Comparison of ENCODE assay signal across 15 mouse cellular contexts in the genomic region with DNA sequence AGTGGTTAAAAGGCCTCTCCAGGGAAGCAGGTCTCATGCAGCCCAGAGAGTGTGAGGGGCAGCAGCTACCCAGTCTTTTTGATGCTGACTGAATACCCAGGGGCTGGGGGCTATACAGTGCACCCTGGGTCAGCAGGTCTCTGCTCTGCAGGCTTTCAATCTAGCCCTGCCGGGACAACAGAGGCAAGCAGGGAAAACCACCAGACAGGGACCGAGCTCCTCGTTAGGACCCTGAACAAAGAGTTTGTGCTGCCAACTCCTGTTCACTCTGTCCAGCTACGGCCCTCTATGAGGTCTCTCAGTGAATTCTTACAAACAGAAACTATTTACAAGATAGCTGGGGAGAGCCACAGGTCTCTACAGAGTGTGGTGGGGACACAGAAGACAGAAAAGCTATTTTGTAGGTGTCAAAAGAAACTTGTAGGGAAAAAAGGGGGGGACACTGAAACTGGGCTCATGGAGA.
A peak's percentile ranks its signal among the peaks of the same experiment; 100 is the strongest.
DNase-seq lines count a peak whose midpoint lies in the region; ATAC-seq lines count a peak whose summit lies in the region.
"Had no signal": no experiment of that assay in that cellular context is flagged by ENCODE, and none has a peak within 500 bp of the region (broad histone marks: within the 10 kb centered on the region; RNA-seq: fewer than 3 reads in every experiment).

No protein-coding gene starts in this region.

- no peaks in the 10 kb centered on the region for H3K27me3 ChIP-seq in heart, embryonic 12.5 days (replicated peaks)
- H3K27me3 ChIP-seq in forebrain, embryonic 11.5 days (ENCODE audit: control insufficient read depth, insufficient read depth, low read length): no peaks in the 10 kb centered on the region
- no peaks in the 10 kb centered on the region for H3K27me3 ChIP-seq in hindbrain, embryonic 14.5 days (ENCODE audit: control insufficient read depth, insufficient read depth, low read length)
- no peaks in the 10 kb centered on the region for H3K27me3 ChIP-seq in midbrain, embryonic 16.5 days (ENCODE audit: control insufficient read depth, insufficient read depth, low read depth, low read length)
- H3K27me3 ChIP-seq: kidney, embryonic 15.5 days; liver, embryonic 15.5 days had no signal

- H3K36me3 ChIP-seq in heart, embryonic 12.5 days: no peaks in the 10 kb centered on the region
- H3K36me3 ChIP-seq in forebrain, embryonic 11.5 days (ENCODE audit: control insufficient read depth, insufficient read depth, low read length): no peaks in the 10 kb centered on the region
- no peaks in the 10 kb centered on the region for H3K36me3 ChIP-seq in hindbrain, embryonic 14.5 days (replicated peaks; ENCODE audit: control insufficient read depth, insufficient read depth)
- H3K36me3 ChIP-seq in midbrain, embryonic 16.5 days (ENCODE audit: control insufficient read depth, insufficient read depth, low read length): no peaks in the 10 kb centered on the region
- H3K36me3 ChIP-seq: kidney, embryonic 15.5 days; liver, embryonic 15.5 days had no signal

- H3K27ac ChIP-seq in heart, embryonic 12.5 days (ENCODE audit: poor library complexity, severe bottlenecking): peak overlapping the region; percentile 64
- no peak overlapping the region; the same call in 1 of the 2 replicates for H3K27ac ChIP-seq in forebrain, embryonic 11.5 days (ENCODE audit: low read depth, low read length)
- no peak overlapping the region for H3K27ac ChIP-seq in hindbrain, embryonic 14.5 days
- H3K27ac ChIP-seq in midbrain, embryonic 16.5 days (ENCODE audit: low read length): no peak overlapping the region
- H3K27ac ChIP-seq: kidney, embryonic 15.5 days; liver, embryonic 15.5 days; macrophage had no signal

- H3K4me3 ChIP-seq in heart, embryonic 12.5 days: no peak overlapping the region
- H3K4me3 ChIP-seq in forebrain, embryonic 11.5 days (ENCODE audit: low read depth, low read length): no peak overlapping the region
- no peak overlapping the region for H3K4me3 ChIP-seq in hindbrain, embryonic 14.5 days (replicated peaks; ENCODE audit: low read length)
- no peak overlapping the region for H3K4me3 ChIP-seq in midbrain, embryonic 16.5 days (ENCODE audit: low read depth, low read length)
- H3K4me3 ChIP-seq: kidney, embryonic 15.5 days; liver, embryonic 15.5 days; myocyte had no signal

- H3K9me3 ChIP-seq in heart, embryonic 12.5 days (replicated peaks): no peaks in the 10 kb centered on the region
- no peaks in the 10 kb centered on the region for H3K9me3 ChIP-seq in forebrain, embryonic 11.5 days (ENCODE audit: control insufficient read depth, low read length)
- no peaks in the 10 kb centered on the region for H3K9me3 ChIP-seq in hindbrain, embryonic 14.5 days (ENCODE audit: control insufficient read depth, low read length)
- H3K9me3 ChIP-seq in midbrain, embryonic 16.5 days (replicated peaks; ENCODE audit: control insufficient read depth, low read length, poor library complexity, severe bottlenecking): no peaks in the 10 kb centered on the region
- H3K9me3 ChIP-seq: kidney, embryonic 15.5 days; liver, embryonic 15.5 days had no signal

- peaks cover 75% of the 10 kb centered on the region for H3K4me1 ChIP-seq in heart, embryonic 12.5 days (replicated peaks)
- H3K4me1 ChIP-seq in forebrain, embryonic 11.5 days (replicated peaks; ENCODE audit: control insufficient read depth, insufficient read depth, low read length): peaks cover 16% of the 10 kb centered on the region
- H3K4me1 ChIP-seq in hindbrain, embryonic 14.5 days (replicated peaks; ENCODE audit: control insufficient read depth, insufficient read depth, low read length): peaks cover 14% of the 10 kb centered on the region
- H3K4me1 ChIP-seq in midbrain, embryonic 16.5 days (ENCODE audit: control insufficient read depth, insufficient read depth, low read length): peaks cover 7% of the 10 kb centered on the region; the same call in 1 of the 2 replicates

- intact Hi-C loops in heart, postnatal 10 days (cut with DNase I): no loop called here

- peak overlapping the region; percentile 24; the same call in 1 of the 2 replicates for H3K9ac ChIP-seq in heart, embryonic 12.5 days
- 0 out of 2 replicates have a peak overlapping the region, but pooled peaks have one; percentile 2 for H3K9ac ChIP-seq in forebrain, embryonic 11.5 days (ENCODE audit: low read length)
- H3K9ac ChIP-seq in hindbrain, embryonic 14.5 days: no peak overlapping the region
- no peak overlapping the region for H3K9ac ChIP-seq in midbrain, embryonic 16.5 days (ENCODE audit: low read depth, low read length)
- H3K9ac ChIP-seq: kidney, embryonic 15.5 days; liver, embryonic 15.5 days had no signal

- ATAC-seq in heart, embryonic 12.5 days (ENCODE audit: insufficient number of reproducible peaks, low FRiP score): no peak
- 0 out of 2 replicates have a peak, but pooled peaks have one; percentile 2 for ATAC-seq in forebrain, embryonic 11.5 days (replicated peaks; ENCODE audit: low FRiP score)
- peak; percentile 38; the same call in 1 of the 2 replicates for ATAC-seq in hindbrain, embryonic 14.5 days (ENCODE audit: low FRiP score)
- peak; percentile 52; the same call in 1 of the 2 replicates for ATAC-seq in midbrain, embryonic 16.5 days

- H3K4me2 ChIP-seq in heart, embryonic 12.5 days: no peak overlapping the region
- no peak overlapping the region for H3K4me2 ChIP-seq in forebrain, embryonic 11.5 days (ENCODE audit: low read depth, low read length, severe bottlenecking)
- no peak overlapping the region for H3K4me2 ChIP-seq in hindbrain, embryonic 14.5 days (replicated peaks)
- no peak overlapping the region for H3K4me2 ChIP-seq in midbrain, embryonic 16.5 days (ENCODE audit: low read length)
- H3K4me2 ChIP-seq: kidney, embryonic 15.5 days; liver, embryonic 15.5 days had no signal

- WGBS in heart, embryonic 12.5 days: 30% methylated on average over 4 of the region's 4 CpGs
- WGBS in forebrain, embryonic 11.5 days: 18% methylated on average over 4 of the region's 4 CpGs
- 20% methylated on average over 4 of the region's 4 CpGs for WGBS in hindbrain, embryonic 14.5 days
- 36% methylated on average over 4 of the region's 4 CpGs for WGBS in midbrain, embryonic 16.5 days

- DNase-seq in heart, postnatal 10 days: no peak
- DNase-seq in forebrain, embryonic 11.5 days (ENCODE audit: low spot score): no peak
- DNase-seq in hindbrain, embryonic 14.5 days (ENCODE audit: low spot score): no peak
- DNase-seq in layer of hippocampus, adult 9-11 months: no peak
- no peak for DNase-seq in thymus, postnatal 0 days (ENCODE audit: low spot score)
- no peak for DNase-seq in kidney, postnatal 25 days
- DNase-seq: adrenal gland, postnatal 36 days; B cell, adult 2 months; right cerebral cortex, adult 18-20 months had no signal

Comparison
In these comparisons a context has a peak if more than half of its experiments do, and no peak if none do; other contexts are left out.
1. H3K9ac ChIP-seq: peak in heart, embryonic 12.5 days (single experiment) and forebrain, embryonic 11.5 days (single experiment); none in hindbrain, embryonic 14.5 days (single experiment) and midbrain, embryonic 16.5 days (single experiment).